Mouse (Mus musculus): ENCODE measurements around the gene Aqr. TPM values are rescaled to one million over a fixed set of nuclear protein-coding genes. Genes with fewer than 3 reads are reported as not detected.
"Not testable (repeated sequence)": the region's sequence is repeated elsewhere in the genome, so short reads cannot be mapped to it uniquely, and the experiment has no call there.

Aqr gene
- total RNA-seq (2015) (54.3 and 62.2 TPM in 2 replicates), total RNA-seq (2017) (39.5 and 56.5 TPM in 2 replicates)

- ATAC-seq (replicated peaks; ENCODE audit: poor library complexity) = not testable (repeated sequence)
Measured at GRCm38 (mm10) chr2:114186924-114187323, at the start of gene Aqr. Gene Aqr, minus strand, starts transcription at chr2:114187024.

- no peak for ATAC-seq (replicated peaks; ENCODE audit: poor library complexity)
Measured at GRCm38 (mm10) chr2:114236566-114236965, 49.7 kb upstream of the Aqr start.

- ATAC-seq (replicated peaks; ENCODE audit: poor library complexity) = no peak
Measured at GRCm38 (mm10) chr2:114235584-114235983, 48.8 kb upstream of the Aqr start.

- ATAC-seq (replicated peaks; ENCODE audit: poor library complexity) = no peak
Measured at GRCm38 (mm10) chr2:114231248-114231647, 44.4 kb upstream of the Aqr start.

- no peak for ATAC-seq (replicated peaks; ENCODE audit: poor library complexity)
Measured at GRCm38 (mm10) chr2:114228672-114229071, 41.8 kb upstream of the Aqr start.

- ATAC-seq (replicated peaks; ENCODE audit: poor library complexity) = no peak
Measured at GRCm38 (mm10) chr2:114205036-114205435, 18.2 kb upstream of the Aqr start.

- no peak for ATAC-seq (replicated peaks; ENCODE audit: poor library complexity)
Measured at GRCm38 (mm10) chr2:114201574-114201973, 14.8 kb upstream of the Aqr start.

- ATAC-seq (replicated peaks; ENCODE audit: poor library complexity) = peak; percentile 97
Measured at GRCm38 (mm10) chr2:114200932-114201559, 14.2 kb upstream of the Aqr start, which contains the start of gene Zfp770. Gene Zfp770, minus strand, starts transcription at chr2:114201469.

GRCm38 (mm10) chr2:114196421-114196820, 9.6 kb upstream of the Aqr start:
- ATAC-seq (replicated peaks; ENCODE audit: poor library complexity) = no peak

- no peak for ATAC-seq (replicated peaks; ENCODE audit: poor library complexity)
Measured at GRCm38 (mm10) chr2:114177802-114178733, 8.8 kb downstream of the Aqr start.

GRCm38 (mm10) chr2:114174651-114175484, 12.0 kb downstream of the Aqr start:
- peak; percentile 99 for ATAC-seq (replicated peaks; ENCODE audit: poor library complexity)

- no peak for ATAC-seq (replicated peaks; ENCODE audit: poor library complexity)
Measured at GRCm38 (mm10) chr2:114173248-114173647, 13.6 kb downstream of the Aqr start.

GRCm38 (mm10) chr2:114167837-114168236, 19.0 kb downstream of the Aqr start:
- ATAC-seq (replicated peaks; ENCODE audit: poor library complexity) = no peak

- ATAC-seq (replicated peaks; ENCODE audit: poor library complexity) = no peak
Measured at GRCm38 (mm10) chr2:114161978-114162377, 24.8 kb downstream of the Aqr start.

GRCm38 (mm10) chr2:114157345-114157744, 29.5 kb downstream of the Aqr start:
- peak; percentile 65 for ATAC-seq (replicated peaks; ENCODE audit: poor library complexity)

- peak; percentile 65 for ATAC-seq (replicated peaks; ENCODE audit: poor library complexity)
Measured at GRCm38 (mm10) chr2:114156639-114157038, 30.2 kb downstream of the Aqr start.

GRCm38 (mm10) chr2:114153247-114153646, 33.6 kb downstream of the Aqr start:
- ATAC-seq (replicated peaks; ENCODE audit: poor library complexity) = no peak

- ATAC-seq (replicated peaks; ENCODE audit: poor library complexity) = no peak
Measured at GRCm38 (mm10) chr2:114146864-114147458, 39.9 kb downstream of the Aqr start.

GRCm38 (mm10) chr2:114145315-114145801, 41.5 kb downstream of the Aqr start:
- ATAC-seq (replicated peaks; ENCODE audit: poor library complexity) = peak; percentile 95

GRCm38 (mm10) chr2:114144915-114145314, 41.9 kb downstream of the Aqr start:
- ATAC-seq (replicated peaks; ENCODE audit: poor library complexity) = no peak
